In the genomic region with DNA sequence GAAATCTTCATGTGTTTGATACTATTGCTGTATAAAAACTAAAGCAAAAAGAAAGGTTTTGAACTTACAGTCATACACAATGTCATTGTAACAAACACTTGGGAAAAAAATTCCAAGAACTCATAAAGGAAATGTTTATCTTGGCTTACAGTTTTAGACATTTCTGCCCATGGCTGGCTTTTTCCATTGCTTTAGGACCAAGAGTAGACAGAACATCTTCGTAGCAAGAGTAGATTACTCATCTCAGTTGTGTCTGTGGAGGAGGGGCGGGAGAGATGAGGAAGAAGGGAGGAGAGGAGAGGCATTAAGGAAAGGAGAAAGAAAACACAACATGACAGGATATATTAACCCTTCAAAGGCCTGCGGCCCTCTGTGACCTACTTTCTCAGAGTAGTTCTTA, we compare ENCODE assay signal across 31 mouse cellular contexts. TPM values are rescaled to one million over a fixed set of nuclear protein-coding genes. Genes with fewer than 3 reads are reported as not detected.
DNase-seq lines count a peak whose midpoint lies in the region; ATAC-seq and TF ChIP-seq lines count a peak whose summit lies in the region.
"Had no signal": no experiment of that assay in that cellular context is flagged by ENCODE, and none has a peak within 500 bp of the region (broad histone marks: within the 10 kb centered on the region; RNA-seq: fewer than 3 reads in every experiment).

No protein-coding gene starts in this region.

- intact Hi-C loops in gastrocnemius, adult 2 months (cut with DNase I): loop anchor here (10.0 kb wide), 1 partner anchor 102 kb away; no protein-coding TSS in a partner anchor

- 33% methylated on average over 3 of the region's 3 CpGs for WGBS in lung, embryonic 16.5 days
- 51% methylated on average over 3 of the region's 3 CpGs for WGBS in lung, adult 2 months
- 71% methylated on average over 3 of the region's 3 CpGs for WGBS in midbrain, embryonic 10.5 days

- no peak for ATAC-seq in lung, embryonic 16.5 days (ENCODE audit: low read depth)
- ATAC-seq: forebrain, embryonic 15.5 days; inflammation-experienced regulatory T-cells, adult 6 months had no signal

- peaks cover 37% of the 10 kb centered on the region for H3K4me1 ChIP-seq in lung, embryonic 16.5 days (replicated peaks; ENCODE audit: control insufficient read depth, insufficient read depth, low read length)
- peaks cover 5% of the 10 kb centered on the region for H3K4me1 ChIP-seq in lung, adult 2 months (ENCODE audit: control insufficient read depth, insufficient read depth, low read length)
- H3K4me1 ChIP-seq in midbrain, embryonic 10.5 days: no peaks in the 10 kb centered on the region
- H3K4me1 ChIP-seq: embryonic facial prominence, embryonic 12.5 days; hindbrain, embryonic 15.5 days; limb, embryonic 15.5 days; neural tube, embryonic 15.5 days; stomach, embryonic 15.5 days had no signal

- no peak for DNase-seq in gastrocnemius, adult 2 months
- no peak for DNase-seq in gastrocnemius, postnatal 4 days (ENCODE audit: low spot score in 2 of 2)
- DNase-seq in lung, adult 2 months: no peak
- DNase-seq in MN1 (ENCODE audit: low spot score): peak; percentile 16
- DNase-seq in midbrain, embryonic 10.5 days (ENCODE audit: low spot score): no peak
- DNase-seq in kidney, postnatal 36 days: no peak
- DNase-seq: adrenal gland, postnatal 14 days; cerebellum, adult 11 months; cerebellum, adult 9-10 months; cerebellum, postnatal 36 days; embryo, embryonic 11 days; gastrocnemius, postnatal 36 days; kidney, adult 11 months; kidney, postnatal 25 days; layer of hippocampus, postnatal 36 days; right cerebral cortex, postnatal 25 days had no signal

- no peak for TF ChIP-seq CTCF in gastrocnemius, adult 2 months (IDR thresholded peaks at IDR 0.05)
- no peak for TF ChIP-seq CTCF in lung, adult 2 months (IDR thresholded peaks at IDR 0.05; ENCODE audit: insufficient read depth, low read length)

- H3K9ac ChIP-seq in lung, embryonic 16.5 days (ENCODE audit: low read length): no peak overlapping the region
- H3K9ac ChIP-seq: embryonic facial prominence, embryonic 12.5 days; forebrain, embryonic 15.5 days; heart, embryonic 13.5 days; hindbrain, embryonic 15.5 days; limb, embryonic 15.5 days; liver, embryonic 14.5 days; neural tube, embryonic 15.5 days; stomach, embryonic 15.5 days had no signal

- TF ChIP-seq POLR2A in lung, adult 2 months (IDR thresholded peaks at IDR 0.05; ENCODE audit: borderline replicate concordance, extremely low read depth, low read depth, low read length): no peak

- no peaks in the 10 kb centered on the region for H3K36me3 ChIP-seq in lung, embryonic 16.5 days (ENCODE audit: control insufficient read depth, insufficient read depth, low read length)
- H3K36me3 ChIP-seq in midbrain, embryonic 10.5 days: no peaks in the 10 kb centered on the region
- H3K36me3 ChIP-seq: embryonic facial prominence, embryonic 12.5 days; forebrain, embryonic 10.5 days; forebrain, embryonic 15.5 days; heart, embryonic 13.5 days; hindbrain, embryonic 10.5 days; hindbrain, embryonic 15.5 days; limb, embryonic 10.5 days; limb, embryonic 15.5 days; neural tube, embryonic 15.5 days; stomach, embryonic 15.5 days had no signal

- no peaks in the 10 kb centered on the region for H3K27me3 ChIP-seq in lung, embryonic 16.5 days (ENCODE audit: control insufficient read depth, insufficient read depth, low read depth, low read length)
- no peaks in the 10 kb centered on the region for H3K27me3 ChIP-seq in midbrain, embryonic 10.5 days (ENCODE audit: low read depth, poor library complexity, severe bottlenecking)
- H3K27me3 ChIP-seq: embryonic facial prominence, embryonic 12.5 days; forebrain, embryonic 15.5 days; heart, embryonic 13.5 days; hindbrain, embryonic 15.5 days; limb, embryonic 15.5 days; neural tube, embryonic 15.5 days; stomach, embryonic 15.5 days had no signal

- H3K9me3 ChIP-seq in lung, embryonic 16.5 days (ENCODE audit: control insufficient read depth, low read length): no peaks in the 10 kb centered on the region
- no peaks in the 10 kb centered on the region for H3K9me3 ChIP-seq in midbrain, embryonic 10.5 days (replicated peaks)
- H3K9me3 ChIP-seq: embryonic facial prominence, embryonic 12.5 days; forebrain, embryonic 10.5 days; forebrain, embryonic 15.5 days; heart, embryonic 13.5 days; hindbrain, embryonic 10.5 days; hindbrain, embryonic 15.5 days; limb, embryonic 10.5 days; limb, embryonic 15.5 days; neural tube, embryonic 15.5 days; stomach, embryonic 15.5 days had no signal

- H3K27ac ChIP-seq in gastrocnemius, adult 2 months: peak overlapping the region; percentile 61
- peak overlapping the region; percentile 82 for H3K27ac ChIP-seq in lung, embryonic 16.5 days (ENCODE audit: low read length)
- H3K27ac ChIP-seq in midbrain, embryonic 10.5 days (replicated peaks): no peak overlapping the region
- H3K27ac ChIP-seq: embryonic facial prominence, embryonic 12.5 days; forebrain, embryonic 10.5 days; forebrain, embryonic 15.5 days; heart, embryonic 13.5 days; hindbrain, embryonic 10.5 days; hindbrain, embryonic 15.5 days; limb, embryonic 10.5 days; limb, embryonic 15.5 days; liver, embryonic 14.5 days; macrophage; neural tube, embryonic 15.5 days; stomach, embryonic 15.5 days had no signal

- H3K4me3 ChIP-seq in gastrocnemius, adult 2 months: no peak overlapping the region
- no peak overlapping the region for H3K4me3 ChIP-seq in lung, embryonic 16.5 days (ENCODE audit: low read length)
- no peak overlapping the region for H3K4me3 ChIP-seq in lung, adult 2 months (replicated peaks; ENCODE audit: extremely low read depth, low read depth, low read length)
- H3K4me3 ChIP-seq in midbrain, embryonic 10.5 days: no peak overlapping the region
- H3K4me3 ChIP-seq: embryonic facial prominence, embryonic 12.5 days; forebrain, embryonic 10.5 days; forebrain, embryonic 15.5 days; heart, embryonic 13.5 days; hindbrain, embryonic 10.5 days; hindbrain, embryonic 15.5 days; limb, embryonic 10.5 days; limb, embryonic 15.5 days; neural tube, embryonic 15.5 days; stomach, embryonic 15.5 days had no signal

- peak overlapping the region; percentile 38; the same call in 1 of the 2 replicates for H3K4me2 ChIP-seq in lung, embryonic 16.5 days (ENCODE audit: low read depth, low read length)
- H3K4me2 ChIP-seq: embryonic facial prominence, embryonic 12.5 days; forebrain, embryonic 15.5 days; hindbrain, embryonic 15.5 days; limb, embryonic 15.5 days; neural tube, embryonic 15.5 days; stomach, embryonic 15.5 days had no signal

RNA-seq across cellular contexts. Expression of a gene that starts 11.6 kb away (rescaled TPM):
- total RNA-seq in gastrocnemius, adult 2 months (2021): under 1 TPM; 0.17 to 0.28 TPM
- total RNA-seq in gastrocnemius, postnatal 4 days (2021): under 1 TPM; 0.73 to 0.98 TPM
- polyA plus RNA-seq in lung, embryonic 16.5 days (2015; fragmentation: Nextera tagmentation; extraction: Ambion mirVana): 10.5 and 10.8 TPM in 2 replicates
- polyA plus RNA-seq in lung, adult 2 months (2012; rRNA removed): 1.6 and 2.7 TPM in 2 replicates
- 5.1 and 7.0 TPM in 2 replicates for polyA plus RNA-seq in midbrain, embryonic 10.5 days (2016; fragmentation: Nextera tagmentation; extraction: Ambion mirVana)
- total RNA-seq: monocyte, adult 5-6 weeks had no signal
- polyA plus RNA-seq: inflammation-experienced regulatory T-cells, adult 6 months; macrophage had no signal
